Mouse (Mus musculus) testis, adult 2 months (tissue): ENCODE data around the gene Nkain2.

Experiments
- CTCF ChIP-seq: fragments of 200-500 bp; IDR thresholded peaks from 2 replicates; pipeline ENCODE4 v1.5.1; 2012; ENCODE audit warnings: low read depth, mild to moderate bottlenecking, inconsistent platforms, low read length, moderate library complexity; ENCODE audit not compliant: control insufficient read depth, insufficient read depth, insufficient replicate concordance
- POLR2A ChIP-seq: fragments of 200-500 bp; IDR thresholded peaks from 2 replicates; pipeline ENCODE4 v1.6.1; 2012; ENCODE audit warnings: low read depth, mild to moderate bottlenecking, inconsistent platforms, low read length, moderate library complexity; ENCODE audit not compliant: control insufficient read depth

DNA sequence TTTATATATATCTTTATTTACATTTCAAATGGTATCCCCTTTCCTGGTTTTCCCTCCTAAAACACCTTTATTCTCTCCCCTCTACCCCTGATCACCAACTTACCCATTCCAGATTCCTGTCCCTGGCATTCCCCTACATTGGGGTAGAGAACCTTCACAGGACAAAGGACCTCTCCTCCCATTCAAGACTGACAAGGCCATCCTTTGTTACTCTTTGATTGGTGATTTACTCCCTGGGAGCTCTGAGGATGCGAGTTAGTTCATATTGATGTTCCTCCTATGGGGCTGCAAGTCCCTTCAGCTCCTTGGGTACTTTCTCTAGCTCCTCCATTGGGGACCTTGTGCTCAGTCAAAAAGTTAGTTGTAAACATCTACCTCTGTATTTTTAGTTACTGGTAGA is 798.9 kb downstream of the Nkain2 start:
- TF ChIP-seq POLR2A (no peak), CTCF (no peak)
